23 mouse cellular contexts compared by ENCODE assay signal in genomic region chr4:83330369-83330768, GRCm38 (mm10). TPM values are rescaled to one million over a fixed set of nuclear protein-coding genes. Genes with fewer than 3 reads are reported as not detected.
DNase-seq lines count a peak whose midpoint lies in the region; TF ChIP-seq lines count a peak whose summit lies in the region.
"Had no signal": no experiment of that assay in that cellular context is flagged by ENCODE, and none has a peak within 500 bp of the region (broad histone marks: within the 10 kb centered on the region; RNA-seq: fewer than 3 reads in every experiment).

No protein-coding gene starts in this region.

- TF ChIP-seq POLR2A in kidney, adult 2 months (IDR thresholded peaks at IDR 0.05; ENCODE audit: low read depth, low read length): no peak

- WGBS in kidney, adult 2 months: 93% methylated on average over 4 of the region's 4 CpGs

- peaks cover 79% of the 10 kb centered on the region for H3K4me1 ChIP-seq in E14TG2a.4 (replicated peaks; ENCODE audit: low read depth, low read length)
- no peaks in the 10 kb centered on the region; the same call in none of the 2 replicates for H3K4me1 ChIP-seq in kidney, adult 2 months (ENCODE audit: control insufficient read depth, insufficient read depth, low read length)
- H3K4me1 ChIP-seq: embryonic facial prominence, embryonic 12.5 days; forebrain, embryonic 13.5 days; forebrain, embryonic 15.5 days had no signal

- no peak for TF ChIP-seq CTCF in E14TG2a.4 (conservative IDR thresholded peaks at IDR 0.05; ENCODE audit: low read length)
- TF ChIP-seq CTCF in kidney, adult 2 months (conservative IDR thresholded peaks at IDR 0.05; ENCODE audit: insufficient read depth, insufficient read length, low read depth, low read length): no peak

- H3K27me3 ChIP-seq in E14TG2a.4 (ENCODE audit: insufficient read depth, low read length): no peaks in the 10 kb centered on the region
- no peaks in the 10 kb centered on the region for H3K27me3 ChIP-seq in kidney, adult 2 months (replicated peaks; ENCODE audit: control insufficient read depth, insufficient read depth, low read length)
- H3K27me3 ChIP-seq: CH12.LX; embryonic facial prominence, embryonic 12.5 days; forebrain, embryonic 15.5 days; Patski had no signal

- no peaks in the 10 kb centered on the region for H3K9me3 ChIP-seq in E14TG2a.4 (ENCODE audit: low read length)
- H3K9me3 ChIP-seq: embryonic facial prominence, embryonic 10.5 days; embryonic facial prominence, embryonic 12.5 days; forebrain, embryonic 13.5 days; forebrain, embryonic 15.5 days had no signal

- H3K36me3 ChIP-seq in E14TG2a.4 (ENCODE audit: insufficient read depth, low read length): no peaks in the 10 kb centered on the region
- no peaks in the 10 kb centered on the region for H3K36me3 ChIP-seq in kidney, adult 2 months (ENCODE audit: control insufficient read depth, insufficient read depth, low read length)
- H3K36me3 ChIP-seq: embryonic facial prominence, embryonic 10.5 days; embryonic facial prominence, embryonic 12.5 days; forebrain, embryonic 15.5 days; G1E had no signal

- peak overlapping the region; percentile 64 for H3K4me3 ChIP-seq in E14TG2a.4 (replicated peaks; ENCODE audit: low read length)
- H3K4me3 ChIP-seq in kidney, adult 2 months (ENCODE audit: insufficient read depth, low read depth, low read length): no peak overlapping the region
- H3K4me3 ChIP-seq: embryonic facial prominence, embryonic 10.5 days; embryonic facial prominence, embryonic 12.5 days; forebrain, embryonic 13.5 days; forebrain, embryonic 15.5 days had no signal

- DNase-seq in ES-CJ7 (ENCODE audit: low read depth, low spot score) (peak; percentile 96), R1 (ENCODE audit: low read depth, low spot score) (peak; percentile 98)
- DNase-seq in kidney, adult 2 months: no peak
- DNase-seq in urinary bladder, postnatal 10 days (ENCODE audit: low spot score): no peak
- DNase-seq in frontal cortex, postnatal 36 days (ENCODE audit: low spot score in 2 of 2): no peak
- DNase-seq: adrenal gland, adult 8-10 months; adrenal gland, postnatal 14 days; adrenal gland, postnatal 36 days; B cell, adult 2 months; cerebellum, adult 11-12 months; cerebellum, adult 2 months; cerebellum, adult 9-10 months; cerebellum, postnatal 10 days; cerebellum, postnatal 25 days; forebrain, postnatal 0 days had no signal

- no peak overlapping the region for H3K27ac ChIP-seq in kidney, adult 2 months (ENCODE audit: insufficient read depth, low read depth, low read length)
- H3K27ac ChIP-seq: embryonic facial prominence, embryonic 10.5 days; embryonic facial prominence, embryonic 12.5 days; forebrain, embryonic 13.5 days; forebrain, embryonic 15.5 days had no signal

RNA-seq across cellular contexts. Expression of gene Ttc39b, which starts 6.3 kb away (rescaled TPM):
- polyA plus RNA-seq in kidney, adult 2 months (2012; rRNA removed): 2.0 and 2.5 TPM in 2 replicates
- polyA plus RNA-seq: G1E had no signal

Comparison
In these comparisons a context has a peak if more than half of its experiments do, and no peak if none do; other contexts are left out.
1. DNase-seq: peak in ES-CJ7 (single experiment) and R1 (single experiment); none in kidney, adult 2 months (single experiment), urinary bladder, postnatal 10 days (single experiment) and frontal cortex, postnatal 36 days (0 of 2).